Mouse (Mus musculus) frontal cortex, adult (tissue): ENCODE results near the gene Adh7.

Experiments
- ATAC-seq: cut with Nextera tagmentation; 2 replicates; pipeline ENCODE4 v1.9.2; 2017; ENCODE audit warnings: mild to moderate bottlenecking, moderate library complexity, mixed read lengths; ENCODE audit not compliant: low TSS enrichment

The Adh7 gene

DNA sequence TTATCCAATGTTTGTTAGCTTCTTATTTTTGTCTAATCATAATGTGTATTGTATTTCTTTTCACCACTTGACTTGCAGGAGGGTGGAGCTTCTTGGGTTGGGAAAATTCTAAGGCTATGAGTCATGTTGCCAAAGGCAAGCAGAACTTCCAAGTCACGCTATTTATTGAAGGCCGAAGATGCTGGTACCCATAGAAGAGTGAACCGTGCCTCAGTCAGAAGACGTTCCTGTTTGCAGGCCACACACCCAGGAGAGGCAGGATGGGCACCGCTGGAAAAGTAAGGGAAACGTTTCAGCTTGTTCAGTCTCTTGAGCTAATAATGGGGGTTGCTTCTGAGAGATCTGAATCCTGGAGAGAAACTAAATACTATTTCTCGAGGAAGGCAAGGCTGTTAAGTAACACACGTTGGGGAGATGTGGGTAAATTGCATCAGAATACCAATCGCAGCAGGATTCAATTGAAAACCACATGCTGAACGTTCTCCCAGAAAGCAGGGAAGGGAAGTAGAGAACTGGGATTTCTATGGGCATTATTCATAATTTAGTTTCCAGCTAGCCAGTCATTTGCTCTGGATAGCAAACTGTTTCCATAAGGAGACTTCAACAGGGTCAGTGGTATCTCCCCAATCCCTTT lies at the start of gene Adh7:
Gene Adh7, plus strand, starts transcription at position 130 of the 634 bp plus-strand sequence.
- ATAC-seq, result no peak

DNA sequence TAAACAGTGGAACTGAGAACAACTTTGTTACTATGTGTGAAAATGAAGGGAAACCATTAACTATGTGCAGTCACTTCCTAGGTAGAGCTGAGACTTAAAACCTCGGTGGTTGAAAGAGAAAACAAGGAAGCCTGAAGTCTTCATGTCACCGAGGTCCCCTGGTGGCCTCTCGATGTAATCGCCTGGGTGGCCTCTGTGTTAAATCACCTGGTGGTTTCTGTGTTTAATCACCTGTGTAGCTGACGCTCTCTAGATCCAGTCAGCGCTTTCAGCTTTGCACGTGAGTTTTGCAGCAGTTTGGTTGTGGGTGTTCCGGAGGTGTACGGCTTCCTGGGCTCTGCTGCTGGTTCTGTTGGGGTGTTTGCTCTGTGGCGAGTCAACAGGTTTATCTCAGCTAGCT lies 44.3 kb upstream of the Adh7 start:
- no peak for ATAC-seq

DNA sequence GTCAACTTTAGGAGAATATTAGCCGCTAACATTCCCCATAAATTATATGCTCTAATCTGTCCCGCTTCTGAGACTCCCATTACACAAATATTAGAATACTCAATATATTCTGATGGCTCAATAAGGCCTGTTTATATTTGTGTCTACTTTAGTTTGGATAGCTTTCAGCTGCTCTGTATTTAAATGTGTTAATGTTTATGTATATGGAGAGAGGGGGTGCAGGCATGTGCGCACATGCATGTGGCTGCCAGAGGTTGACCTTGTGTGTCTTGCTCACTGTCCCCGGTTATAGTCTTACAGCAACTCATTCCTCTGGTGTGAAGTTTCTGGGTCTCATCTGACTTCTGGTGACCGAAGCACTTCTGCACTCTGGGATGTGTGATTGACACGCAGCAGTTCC lies 42.0 kb upstream of the Adh7 start:
- ATAC-seq, result no peak

DNA sequence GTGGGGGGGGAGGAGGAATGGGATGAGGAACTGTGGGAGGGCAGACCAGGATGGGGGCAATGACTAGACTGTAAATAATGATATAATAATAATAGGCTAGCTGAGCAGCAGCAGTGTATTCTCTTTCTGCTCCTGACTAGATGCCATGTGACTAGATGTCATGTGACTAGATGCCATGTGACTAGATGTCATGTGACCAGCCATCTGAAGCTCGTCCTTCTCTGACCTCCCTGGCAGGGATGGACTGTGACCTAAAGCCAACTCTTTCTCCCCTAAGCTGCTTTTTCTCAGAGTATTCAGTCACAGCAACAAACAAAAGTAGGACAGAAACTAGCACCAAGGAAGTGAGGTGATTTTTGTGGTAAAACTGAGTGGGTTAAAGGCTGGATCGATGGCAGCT lies 35.5 kb upstream of the Adh7 start:
- no peak for ATAC-seq

DNA sequence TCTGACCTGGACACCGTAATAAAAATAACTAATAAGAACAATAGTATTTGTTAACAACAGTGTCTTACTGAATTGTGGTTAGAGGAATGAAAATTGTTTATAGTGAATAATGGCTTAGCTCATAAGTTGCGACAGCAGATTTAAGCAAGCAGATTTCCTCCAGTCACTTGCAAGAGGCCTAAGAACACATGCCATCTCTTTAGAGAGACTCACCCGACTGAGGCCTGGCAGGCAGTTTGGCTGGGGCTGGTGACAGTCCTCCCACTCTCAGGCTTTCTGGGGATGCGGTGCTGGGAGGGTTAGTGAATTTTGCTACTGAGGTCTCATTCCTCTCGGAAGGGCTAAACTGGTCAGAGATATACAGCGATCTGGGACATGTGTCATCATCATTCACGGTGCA lies 34.2 kb upstream of the Adh7 start:
- no peak for ATAC-seq

DNA sequence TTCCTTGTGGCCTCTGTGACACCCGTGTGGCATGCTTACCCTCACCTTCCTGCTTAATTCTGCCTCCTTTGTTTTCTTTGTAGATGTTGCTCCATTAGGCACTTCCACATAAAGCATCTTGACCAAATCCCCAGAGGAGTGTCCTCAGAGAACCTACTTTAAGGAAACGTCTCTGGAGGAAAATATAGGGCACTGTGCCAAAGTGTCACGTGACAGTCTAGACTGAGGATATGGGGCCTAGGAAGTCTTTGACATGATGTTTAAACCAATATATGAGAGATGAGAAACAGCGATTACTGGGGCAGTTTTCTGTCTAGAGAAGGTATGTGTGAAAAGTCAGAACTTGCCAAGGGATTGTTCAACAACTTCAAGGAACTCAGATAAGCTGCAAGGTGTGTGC lies 32.3 kb upstream of the Adh7 start:
- no peak for ATAC-seq

DNA sequence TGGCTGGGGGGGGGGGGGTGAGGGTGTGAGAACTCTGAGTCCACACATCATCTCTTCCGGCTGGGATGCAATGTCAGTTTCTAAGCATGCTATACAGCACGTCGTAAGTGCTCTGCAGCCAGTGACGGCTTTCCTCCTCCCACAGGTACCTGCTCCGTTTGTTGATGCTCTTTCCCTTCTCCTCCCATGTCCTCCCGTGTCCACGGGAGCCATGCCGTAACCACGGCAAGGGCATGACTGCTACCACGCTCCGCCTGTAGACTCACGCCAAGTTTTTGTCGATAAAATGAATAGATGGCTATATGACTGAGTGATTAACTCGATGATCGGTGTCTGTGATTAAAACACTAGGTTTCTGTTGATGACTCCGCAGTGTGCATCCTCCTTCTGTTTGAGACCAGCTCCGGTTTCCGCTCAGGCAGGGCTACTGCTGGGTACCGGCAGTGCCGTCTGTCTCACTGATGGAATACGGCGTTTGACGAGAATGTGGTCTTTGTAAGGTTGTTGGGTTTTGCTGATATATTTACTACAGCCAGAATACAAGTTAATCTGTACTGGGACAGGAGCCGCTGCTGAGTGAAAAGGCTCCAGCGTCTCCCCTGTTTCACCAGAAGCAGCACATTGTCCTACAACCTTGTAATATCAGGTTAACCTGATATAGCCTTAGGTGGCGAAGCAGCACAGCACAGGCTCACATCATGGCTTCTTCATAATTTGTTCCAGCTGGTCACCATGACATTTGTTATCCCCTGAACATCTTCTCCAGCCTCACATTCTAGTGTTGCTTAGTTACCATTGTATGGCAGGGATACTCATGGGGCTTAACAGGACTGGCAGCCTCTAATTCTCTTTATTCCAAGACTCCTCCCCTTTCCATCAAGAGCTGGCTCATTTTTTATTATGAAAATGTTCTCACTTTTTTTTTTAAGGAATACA lies 31.3 kb upstream of the Adh7 start:
- ATAC-seq, result no peak

DNA sequence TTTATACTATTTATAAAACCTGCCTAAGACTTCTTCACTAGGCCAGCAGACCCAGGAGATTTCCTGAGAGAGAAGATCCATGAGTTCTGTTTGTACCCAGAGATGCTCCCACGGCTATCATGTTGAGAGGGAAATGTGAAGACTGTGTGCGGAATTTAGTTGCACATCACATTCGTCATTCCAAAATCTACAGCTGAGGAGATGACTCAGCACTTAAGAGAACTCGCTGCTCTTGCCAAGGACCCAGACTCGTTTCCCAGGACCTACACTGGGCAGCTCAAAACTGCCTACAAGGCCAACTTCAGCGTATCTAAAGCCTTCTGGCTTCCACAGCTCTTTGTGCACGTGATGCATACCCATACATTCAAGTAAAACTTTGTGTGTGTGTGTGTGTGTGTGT lies 25.3 kb upstream of the Adh7 start:
- peak; percentile 92 for ATAC-seq

DNA sequence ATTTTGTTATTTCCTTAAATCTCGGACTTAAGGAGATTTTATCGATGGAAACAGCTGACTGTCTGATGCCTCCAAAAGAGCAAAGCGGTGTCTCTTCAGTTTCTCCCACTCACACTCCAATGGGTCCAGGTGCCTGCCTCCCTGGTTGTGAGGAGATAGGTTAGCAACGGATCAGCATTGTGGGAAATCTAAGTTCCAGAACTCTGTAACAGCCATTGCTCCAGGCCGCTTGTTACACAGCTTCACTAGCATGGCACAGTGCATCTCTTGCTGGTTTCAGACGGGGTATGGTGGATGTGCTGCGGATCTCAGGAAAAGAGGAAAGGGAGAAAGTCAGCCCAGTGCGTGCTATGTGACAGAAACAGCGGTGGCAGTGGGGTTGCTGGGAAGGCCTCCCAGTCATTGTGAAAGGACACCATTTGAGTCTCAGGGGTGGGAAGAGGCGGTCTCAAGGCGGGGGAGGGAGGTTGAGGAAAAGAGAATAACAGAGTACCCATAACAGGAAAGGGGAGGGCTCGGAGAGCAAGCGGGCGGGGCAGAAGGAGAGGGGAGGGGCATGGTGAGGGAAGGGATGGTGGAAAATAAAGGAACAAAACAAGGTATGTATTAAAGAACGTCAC lies 23.8 kb upstream of the Adh7 start, which contains the start of gene 4930579F01Rik:
Gene 4930579F01Rik, minus strand, starts transcription at position 143 of the 620 bp plus-strand sequence.
- ATAC-seq, result no peak

DNA sequence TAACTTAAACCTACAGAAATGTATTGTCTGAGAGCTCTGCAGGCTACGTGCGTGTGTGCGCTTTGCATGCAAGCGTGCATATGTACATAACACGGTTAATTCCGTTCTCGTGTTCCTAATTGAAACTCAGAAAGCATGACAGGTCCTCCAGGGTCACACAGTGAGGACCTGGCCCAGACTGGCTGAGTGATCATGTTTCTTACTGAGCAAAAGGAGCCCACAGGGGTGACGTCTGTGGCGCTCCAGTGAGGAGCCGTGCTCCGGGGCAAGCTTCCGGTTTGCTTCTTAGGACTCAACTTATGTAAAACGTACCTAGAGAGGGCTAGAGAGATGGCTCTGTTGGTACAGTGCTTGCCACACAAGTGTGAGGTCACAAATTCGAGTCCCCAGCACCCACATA lies 20.5 kb upstream of the Adh7 start:
- ATAC-seq, result no peak

DNA sequence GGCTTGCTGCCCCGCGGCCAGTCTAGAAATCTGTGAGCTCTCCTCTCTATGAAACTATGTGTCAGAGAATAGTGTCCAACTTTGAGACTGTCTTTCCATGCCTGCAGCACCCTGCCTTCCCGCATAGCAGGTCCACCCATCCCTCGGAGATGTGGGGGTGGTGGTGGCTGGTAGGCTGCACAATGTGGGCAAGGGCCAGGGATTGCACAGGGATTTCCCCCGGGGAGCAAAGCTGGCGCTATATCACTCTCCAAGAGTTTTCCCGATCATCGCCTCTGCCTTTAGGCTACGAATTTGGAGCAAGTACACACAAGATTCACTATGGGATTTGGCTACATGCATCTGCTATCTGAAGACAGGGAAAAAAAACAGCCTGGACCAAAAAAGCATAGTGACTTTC lies 20.0 kb upstream of the Adh7 start:
- ATAC-seq, result peak; percentile 86

DNA sequence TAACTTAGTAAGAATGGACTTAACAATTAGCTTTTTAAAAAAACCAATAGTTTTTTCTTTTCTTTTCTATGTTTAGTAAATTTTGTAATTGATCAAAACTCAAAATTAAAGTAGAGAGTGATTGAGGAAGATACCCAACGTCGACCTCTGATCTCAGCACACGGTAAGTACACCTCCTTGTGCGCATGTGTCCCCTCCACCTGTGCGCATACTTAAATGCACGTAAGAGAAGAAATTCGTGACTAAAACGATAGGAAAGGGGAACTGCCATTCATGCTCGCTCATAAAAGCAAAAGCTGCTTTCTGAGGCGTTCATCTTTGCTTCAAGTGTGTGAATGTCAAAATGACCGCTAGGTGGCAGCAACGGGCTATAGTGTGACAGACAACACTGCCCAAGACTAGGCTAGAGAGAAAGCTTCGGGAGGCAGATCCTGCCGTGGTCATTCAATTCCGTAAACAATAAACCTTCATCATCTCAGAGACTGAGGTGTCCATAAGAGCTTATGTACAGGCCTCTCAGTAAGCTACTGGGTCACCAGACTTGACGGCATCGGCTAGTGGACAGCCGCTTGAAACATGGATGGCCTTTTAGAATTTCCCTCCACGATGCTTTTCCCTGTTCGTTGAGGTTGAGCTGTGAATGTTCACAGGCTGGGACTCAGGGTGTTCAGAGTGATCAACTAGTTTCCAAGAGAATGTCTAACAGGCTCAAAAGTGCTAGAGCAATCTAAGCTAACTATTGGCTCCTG lies 19.4 kb upstream of the Adh7 start:
- ATAC-seq, result peak; percentile 98

DNA sequence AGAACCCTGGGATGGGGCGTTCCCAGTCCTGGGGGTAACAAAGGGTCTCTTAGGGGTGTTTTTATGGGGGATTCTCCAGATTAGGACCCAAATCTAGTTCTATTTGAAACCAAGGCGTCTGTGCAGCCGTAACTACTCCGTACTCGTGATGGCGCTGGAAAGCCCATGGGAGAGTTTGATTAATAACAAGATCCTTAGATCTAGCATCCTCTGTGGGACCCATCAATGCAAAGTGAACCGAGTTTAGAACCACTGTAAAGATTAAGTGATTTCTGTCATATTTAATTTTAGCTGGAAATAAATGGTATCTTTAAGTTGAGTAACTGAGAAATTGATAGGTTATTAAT lies 18.9 kb upstream of the Adh7 start:
- ATAC-seq, result no peak

DNA sequence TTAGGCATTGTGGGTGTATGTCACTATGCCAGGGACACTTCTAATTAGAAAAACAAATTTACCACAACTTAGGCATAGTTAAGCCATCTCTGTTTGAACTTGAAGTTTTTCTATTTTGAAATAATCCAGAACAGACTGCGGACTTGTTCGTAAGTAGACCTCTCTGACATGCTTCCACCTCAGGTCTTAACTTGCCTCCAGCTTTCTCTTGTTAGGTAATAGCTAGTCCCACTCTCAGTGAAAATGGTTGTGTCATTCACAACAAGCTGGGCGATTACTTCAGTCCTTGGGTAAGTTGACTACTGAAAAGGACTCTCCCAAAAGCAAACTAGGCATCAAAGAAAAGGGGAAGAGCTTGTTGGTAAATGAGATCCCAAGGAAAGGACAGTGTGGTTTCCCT lies 8.7 kb upstream of the Adh7 start:
- no peak for ATAC-seq

DNA sequence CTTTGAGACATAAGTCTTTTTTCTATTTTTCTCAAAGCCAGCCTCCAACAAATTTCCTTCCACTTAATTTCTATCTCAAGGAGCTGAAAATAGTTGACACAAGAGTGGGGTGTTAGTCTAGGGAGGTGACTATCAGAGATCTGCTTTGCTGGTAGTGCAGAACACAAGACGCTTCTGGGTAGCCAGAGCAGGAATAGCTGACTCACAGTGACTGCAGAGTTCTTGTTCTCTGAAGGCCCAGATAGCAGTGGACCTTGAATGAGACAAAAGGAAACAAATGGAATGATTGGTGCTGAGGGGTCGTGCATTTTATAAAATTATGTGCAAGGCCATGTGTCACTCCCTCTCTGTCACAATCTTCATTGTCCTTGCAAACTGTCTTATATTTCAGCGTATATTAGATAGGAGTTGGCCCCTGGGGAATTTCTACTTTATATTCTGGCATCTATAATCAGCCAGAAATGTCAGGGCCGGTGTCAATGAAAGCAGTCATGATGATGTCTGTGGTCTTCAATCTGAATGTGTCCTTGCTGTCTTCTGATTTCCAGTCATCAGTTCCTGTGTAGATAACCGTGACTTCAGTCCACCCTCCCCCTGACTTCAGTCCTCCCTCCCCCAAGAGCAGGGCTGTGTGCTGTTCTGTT lies 7.0 kb upstream of the Adh7 start:
- no peak for ATAC-seq

DNA sequence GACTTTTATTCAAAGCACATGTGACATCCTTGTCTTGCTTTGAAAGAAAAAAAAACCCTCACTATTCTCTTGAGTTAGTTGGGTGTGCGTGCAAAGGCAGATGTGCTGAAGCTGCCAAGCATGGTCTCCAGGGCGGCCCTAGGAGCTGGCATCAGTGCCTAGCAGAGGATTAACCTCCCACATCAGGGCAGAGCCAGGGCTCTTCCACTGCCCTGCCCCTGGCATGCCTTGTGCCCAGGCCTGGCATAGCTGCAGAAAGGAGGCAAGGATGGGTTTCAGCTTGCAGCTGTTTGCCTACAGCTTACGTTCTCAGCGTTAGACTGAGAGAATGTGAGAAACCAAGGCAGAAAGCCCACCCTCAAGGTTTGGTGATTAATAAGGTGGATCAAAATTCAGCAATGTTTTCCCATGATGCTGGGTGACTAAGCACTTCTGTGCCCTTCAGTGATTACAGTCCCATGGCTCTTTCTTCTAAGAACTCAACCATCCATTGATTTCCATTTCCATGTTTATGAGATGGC lies 5.1 kb upstream of the Adh7 start:
- ATAC-seq, result no peak

DNA sequence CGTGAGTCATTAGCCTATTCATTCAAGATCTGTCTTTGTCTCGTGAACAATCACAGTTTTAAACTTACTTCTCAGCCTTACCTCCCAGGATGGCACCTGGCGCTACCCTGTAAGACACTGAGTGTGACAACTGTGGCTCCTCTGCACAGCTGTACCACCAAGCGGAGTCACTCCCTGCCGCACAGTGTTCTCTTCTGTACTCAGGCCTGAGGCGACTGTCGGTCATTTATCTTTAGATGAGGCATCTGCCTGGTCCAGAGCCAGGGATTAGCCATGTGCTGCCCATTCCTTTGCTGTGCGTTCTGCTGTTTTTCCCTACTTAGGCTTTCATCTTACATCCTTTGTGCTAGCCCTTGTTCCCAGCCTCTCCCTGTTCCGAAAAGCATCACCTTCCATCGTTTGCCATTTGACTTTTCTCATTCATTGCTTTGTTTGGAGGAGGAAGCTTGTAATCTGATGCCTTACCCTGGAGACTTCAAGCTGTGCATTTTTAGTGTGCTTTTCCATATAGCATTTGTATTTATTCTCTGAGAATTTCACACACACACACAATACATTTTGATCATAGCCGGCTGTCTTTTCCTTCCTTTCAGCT lies 2.1 kb upstream of the Adh7 start:
- ATAC-seq, result no peak

DNA sequence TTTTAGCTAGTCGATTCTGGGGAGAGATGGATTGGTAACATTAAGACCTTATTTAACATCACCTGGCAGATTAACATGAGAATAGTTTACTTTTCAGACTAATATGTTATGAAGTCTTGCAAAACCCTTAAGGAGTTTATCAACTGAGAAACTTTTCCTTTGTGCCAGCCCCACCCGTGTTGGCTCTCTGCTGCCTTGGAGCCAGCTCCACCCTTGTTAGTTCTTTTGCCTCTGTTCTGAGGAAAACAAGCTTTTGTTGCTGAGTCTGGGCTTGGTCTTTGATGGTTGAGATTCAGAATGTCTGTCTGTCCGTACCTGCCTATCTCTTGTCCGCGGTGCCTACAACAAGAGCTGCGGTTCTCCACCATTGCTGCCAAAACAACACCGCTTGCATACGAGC lies 1.5 kb upstream of the Adh7 start:
- no peak for ATAC-seq

DNA sequence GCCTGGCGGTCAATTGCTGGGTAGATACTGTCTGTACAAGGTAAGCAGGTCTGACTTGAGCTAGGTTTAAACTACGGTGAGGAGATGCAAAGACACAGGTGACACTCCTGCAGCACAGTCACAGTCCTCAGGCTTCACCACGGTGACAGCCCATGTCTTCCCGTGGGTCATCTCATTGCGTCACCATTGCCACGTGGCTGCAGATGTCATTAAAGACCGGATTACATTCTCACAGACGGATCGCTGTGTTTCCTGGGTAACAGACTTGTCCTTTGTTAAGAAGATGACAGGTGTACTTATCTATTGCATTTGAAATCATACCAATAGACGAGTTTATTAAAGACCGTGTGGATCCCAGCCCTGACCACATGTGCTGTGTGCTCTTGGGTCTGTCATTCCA lies 3.6 kb downstream of the Adh7 start:
- ATAC-seq, result no peak

DNA sequence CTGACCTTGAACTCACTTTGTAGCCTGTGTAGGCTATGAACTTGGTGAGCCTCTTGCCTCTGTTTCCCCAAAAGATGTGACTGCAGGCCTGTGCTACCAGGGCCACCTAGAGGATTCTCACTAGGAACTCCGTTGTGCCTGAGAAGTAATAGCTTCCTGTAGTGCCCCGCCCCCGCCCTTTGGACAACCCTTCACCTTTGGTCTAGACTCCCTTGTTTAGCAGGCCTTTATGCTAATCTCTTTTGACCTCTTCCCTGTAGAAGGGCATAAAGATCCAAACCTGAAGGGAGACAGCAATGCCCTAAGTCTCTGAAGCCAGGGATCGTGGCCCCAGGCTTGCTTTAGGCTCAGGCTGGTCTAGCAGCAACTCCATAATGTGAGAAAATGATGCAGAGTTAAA lies 5.0 kb downstream of the Adh7 start:
- no peak for ATAC-seq

DNA sequence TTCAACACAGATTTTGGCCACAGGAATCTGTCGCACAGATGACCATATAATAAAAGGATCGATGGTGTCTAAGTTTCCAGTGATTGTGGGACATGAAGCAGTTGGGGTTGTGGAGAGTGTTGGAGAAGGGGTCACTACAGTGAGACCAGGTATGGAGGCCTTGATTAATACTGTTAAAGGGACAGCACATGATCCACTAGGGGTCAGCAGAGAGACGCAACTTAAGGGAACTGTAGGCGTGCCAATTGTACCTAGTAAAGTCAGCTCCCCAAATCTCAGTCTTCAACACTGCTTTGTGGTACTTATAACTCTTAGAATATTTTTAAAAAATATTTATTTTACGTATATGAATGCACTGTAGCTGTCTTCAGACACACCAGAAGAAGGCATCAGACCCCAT lies 5.4 kb downstream of the Adh7 start:
- ATAC-seq, result peak; percentile 78
